Mouse (Mus musculus) retina, postnatal 7 days (tissue): ENCODE data around the gene Rem2.

Source experiments
- DNase-seq: peaks from one replicate; pipeline ENCODE4 v3.0.0-alpha.2; 2012; ENCODE audit warnings: low read depth, low spot score

Rem2 gene

DNA sequence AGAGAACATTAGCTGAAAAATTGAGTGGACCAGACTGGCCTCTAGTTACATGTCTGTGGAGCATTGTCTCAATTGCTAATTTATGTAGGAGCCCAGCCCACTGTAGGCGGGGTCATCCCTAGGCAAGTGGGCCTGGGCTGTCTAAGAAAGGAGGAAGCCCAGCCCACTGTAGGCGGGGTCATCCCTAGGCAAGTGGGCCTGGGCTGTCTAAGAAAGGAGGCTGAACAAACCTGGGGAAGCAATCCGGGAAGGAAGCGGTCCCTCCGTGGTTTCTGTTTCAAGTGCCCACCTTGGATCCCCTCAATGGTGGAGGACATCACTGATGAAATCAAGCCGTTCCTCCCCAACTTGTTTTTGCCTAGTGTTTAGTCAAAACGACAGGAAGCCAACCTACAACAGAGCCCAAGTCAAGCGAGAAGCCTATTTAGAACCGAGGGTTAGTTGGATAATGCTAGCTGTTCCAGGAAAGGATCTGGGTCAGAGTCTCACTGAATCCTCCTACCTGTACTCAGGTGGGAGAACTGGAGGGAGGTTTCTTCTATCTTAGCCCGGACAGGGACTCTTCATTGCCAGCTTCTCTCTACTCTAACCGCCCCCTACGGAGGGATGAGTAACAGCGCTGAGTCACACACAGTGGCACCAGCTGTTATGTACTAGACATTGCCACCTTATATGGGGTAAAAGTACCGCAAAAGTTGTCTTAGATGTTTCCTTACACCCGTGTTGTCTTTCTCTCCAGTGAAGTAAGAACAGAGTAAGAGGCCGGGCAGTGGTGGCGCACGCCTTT lies 16.6 kb downstream of the Rem2 start:
- no peak for DNase-seq

DNA sequence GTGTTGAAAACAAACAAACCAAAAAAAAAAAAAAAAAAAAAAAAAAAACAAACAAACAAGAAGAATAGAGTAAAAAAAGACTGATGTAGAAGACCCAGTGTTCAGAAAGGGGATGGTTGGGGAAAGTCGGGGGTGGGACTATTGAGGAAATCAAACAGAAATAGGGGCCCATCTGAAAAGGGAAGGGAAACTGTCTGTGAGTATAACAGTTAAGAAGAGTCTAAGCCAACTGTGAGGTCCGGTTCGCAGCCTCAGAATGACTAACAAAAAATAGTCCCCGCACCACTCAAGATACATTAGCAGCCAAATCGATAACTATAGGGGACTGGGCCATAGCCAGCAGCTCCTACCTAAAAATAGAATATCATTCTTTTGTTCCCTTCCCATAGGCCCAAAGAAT lies 17.3 kb downstream of the Rem2 start:
- DNase-seq, result no peak

DNA sequence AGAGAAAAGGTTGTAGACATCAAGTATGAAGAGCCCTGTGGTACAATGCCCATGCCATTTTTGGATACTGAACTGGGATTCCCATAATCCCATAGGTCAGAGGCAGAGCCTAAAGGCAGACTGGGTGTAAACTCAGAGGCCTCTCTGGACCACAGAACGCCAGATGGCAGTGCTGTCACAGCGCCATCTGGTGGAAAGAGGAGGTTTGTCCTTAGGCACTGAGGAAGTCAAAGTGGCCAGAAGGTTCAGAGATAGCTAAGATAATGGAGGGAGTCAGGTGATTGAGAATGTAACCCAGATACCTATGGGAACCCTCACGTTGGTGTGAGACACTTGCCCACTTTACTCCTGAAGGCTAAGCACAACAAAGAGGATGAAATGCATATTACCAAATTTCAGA lies 18.3 kb downstream of the Rem2 start:
- DNase-seq, result peak; percentile 56

DNA sequence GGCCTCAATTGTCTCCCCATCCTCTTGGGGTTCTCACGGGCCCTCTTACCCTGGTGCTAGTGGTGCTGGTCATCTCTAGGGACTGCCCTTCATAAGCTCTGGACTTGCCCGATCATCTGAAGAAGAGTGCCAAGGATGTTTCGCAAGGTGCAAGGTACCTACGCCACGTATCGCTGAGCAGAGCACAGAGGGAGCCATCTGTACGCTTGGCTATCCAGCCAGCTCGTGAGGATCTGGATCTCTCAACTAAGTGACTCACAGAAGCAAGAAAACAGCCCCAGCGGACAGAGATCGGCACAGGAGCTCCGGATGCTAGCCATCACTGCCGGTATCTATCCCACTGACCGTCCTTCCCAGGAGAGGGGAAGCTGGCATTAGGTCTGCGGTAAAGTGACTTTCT lies 20.8 kb downstream of the Rem2 start:
- no peak for DNase-seq

DNA sequence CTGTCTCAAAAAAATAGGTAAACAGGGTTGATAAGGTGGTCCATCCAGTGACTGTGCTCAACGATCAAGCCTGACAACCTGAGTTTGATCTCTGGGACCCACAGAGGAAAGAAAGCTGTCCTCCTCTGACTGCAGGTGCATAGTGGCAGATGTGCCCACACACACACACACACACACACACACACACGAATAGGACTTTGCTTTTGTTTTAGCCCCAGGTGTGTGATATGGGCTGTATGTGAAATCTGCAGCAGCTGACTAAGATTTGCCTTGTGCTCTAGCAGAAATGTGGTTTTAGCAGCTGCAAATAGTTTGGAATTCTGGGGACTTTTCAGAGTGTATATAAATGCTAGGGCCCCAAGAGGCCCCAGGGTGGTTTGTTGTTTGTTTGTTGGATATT lies 23.4 kb downstream of the Rem2 start:
- DNase-seq, result no peak

DNA sequence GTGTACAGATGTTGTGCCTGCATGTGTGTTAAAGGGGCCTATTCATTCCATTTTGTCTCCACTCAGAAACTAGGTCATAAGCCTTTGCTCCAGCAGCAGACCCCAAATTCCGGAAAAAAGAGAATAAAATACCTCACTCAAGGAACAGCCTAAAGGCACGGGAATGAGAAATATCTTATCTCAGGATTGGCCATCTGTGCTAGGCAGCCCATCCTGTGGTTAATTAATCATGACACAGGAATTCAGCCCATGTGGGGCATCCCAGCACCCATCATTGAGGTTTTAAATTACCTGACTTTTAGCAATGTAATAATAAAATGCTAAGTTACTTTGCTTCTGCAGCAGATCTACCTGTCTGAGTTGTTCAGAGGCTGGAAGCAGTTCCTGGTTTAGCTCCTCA lies 25.5 kb downstream of the Rem2 start:
- DNase-seq, result no peak

DNA sequence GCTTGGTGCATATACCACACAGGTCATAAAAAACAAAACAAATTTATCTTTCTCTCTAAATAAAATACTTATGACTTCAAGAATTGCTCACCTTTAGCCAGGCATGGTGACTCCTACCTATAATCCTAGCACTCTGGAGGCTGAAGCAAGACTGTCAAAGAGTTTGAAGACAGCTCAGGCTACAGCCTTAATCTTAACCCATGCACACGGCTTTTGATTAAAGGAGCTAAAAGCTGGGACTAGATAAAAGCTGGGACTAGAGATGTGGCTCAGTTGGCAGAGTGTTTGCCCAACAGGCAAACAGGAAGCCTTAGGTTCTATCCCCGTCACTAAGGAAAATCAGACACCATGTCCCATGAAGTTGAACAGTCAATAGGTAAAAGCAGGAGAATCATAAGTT lies 27.2 kb downstream of the Rem2 start:
- DNase-seq, result no peak

DNA sequence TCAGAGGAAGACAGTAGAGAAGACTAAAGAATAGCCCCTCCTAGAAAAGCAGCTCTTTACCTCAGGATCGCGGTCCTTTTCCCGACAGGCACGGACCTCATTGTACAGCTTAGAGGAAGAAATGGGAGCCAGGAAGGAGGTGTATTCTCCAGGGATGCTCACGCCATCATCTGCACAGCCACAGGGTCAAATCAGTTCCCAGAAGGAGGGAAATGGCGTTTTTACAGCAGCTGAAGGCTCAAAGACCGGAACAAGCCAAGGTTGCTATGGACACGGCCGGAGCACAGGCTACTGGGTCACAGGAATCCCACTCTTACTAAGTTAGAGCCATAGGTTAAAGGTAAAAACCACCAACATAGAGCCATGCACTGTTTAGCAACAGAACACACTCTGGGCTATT lies 33.9 kb downstream of the Rem2 start:
- DNase-seq, result no peak

DNA sequence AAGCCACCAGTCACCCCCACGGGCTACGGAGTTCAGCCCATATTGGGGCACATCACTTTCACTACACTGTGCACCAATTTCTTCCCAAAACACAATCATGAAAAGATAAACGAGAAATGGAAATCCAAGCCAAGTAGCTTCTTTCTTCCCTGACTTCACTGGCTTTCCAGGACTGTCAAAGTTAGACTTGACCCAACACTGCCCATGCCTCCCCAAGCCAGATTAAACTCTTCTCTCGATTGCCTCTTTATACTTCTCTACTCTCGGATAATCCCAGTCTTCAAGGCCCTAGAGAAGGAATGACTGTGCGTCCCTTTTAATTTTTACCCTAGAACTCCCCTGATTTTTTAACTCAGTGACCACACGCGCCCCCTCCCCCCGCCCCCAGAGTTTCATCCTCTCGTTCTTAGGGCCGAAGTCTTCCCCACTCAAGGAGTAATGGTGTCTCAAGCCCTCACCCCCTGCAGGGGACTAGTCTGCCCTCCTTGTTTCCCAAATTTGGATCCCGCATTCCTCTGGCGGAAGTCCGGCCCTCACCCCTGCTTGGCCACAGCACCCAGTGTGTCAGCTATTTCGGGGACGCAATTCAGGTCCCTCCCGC lies 40.9 kb downstream of the Rem2 start:
- no peak for DNase-seq

DNA sequence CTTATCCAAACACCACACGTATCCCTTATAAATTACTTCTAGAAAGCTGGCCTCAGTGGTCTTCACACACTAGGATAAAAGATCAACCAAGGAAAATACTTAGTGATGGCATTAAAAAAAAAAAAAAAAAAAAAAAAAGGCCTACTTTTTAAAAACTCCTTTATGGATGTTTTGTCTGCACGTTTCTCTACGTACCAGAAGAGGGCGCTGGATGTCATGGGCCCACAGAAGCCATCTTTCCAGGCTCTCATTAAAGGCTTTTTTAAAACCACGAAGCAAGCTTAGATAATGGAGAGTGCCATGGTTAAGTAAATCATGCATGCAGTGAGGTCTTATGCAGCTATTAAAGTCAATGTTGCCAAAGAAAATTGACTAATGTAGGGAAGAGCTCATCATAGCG lies 47.7 kb downstream of the Rem2 start:
- no peak for DNase-seq

DNA sequence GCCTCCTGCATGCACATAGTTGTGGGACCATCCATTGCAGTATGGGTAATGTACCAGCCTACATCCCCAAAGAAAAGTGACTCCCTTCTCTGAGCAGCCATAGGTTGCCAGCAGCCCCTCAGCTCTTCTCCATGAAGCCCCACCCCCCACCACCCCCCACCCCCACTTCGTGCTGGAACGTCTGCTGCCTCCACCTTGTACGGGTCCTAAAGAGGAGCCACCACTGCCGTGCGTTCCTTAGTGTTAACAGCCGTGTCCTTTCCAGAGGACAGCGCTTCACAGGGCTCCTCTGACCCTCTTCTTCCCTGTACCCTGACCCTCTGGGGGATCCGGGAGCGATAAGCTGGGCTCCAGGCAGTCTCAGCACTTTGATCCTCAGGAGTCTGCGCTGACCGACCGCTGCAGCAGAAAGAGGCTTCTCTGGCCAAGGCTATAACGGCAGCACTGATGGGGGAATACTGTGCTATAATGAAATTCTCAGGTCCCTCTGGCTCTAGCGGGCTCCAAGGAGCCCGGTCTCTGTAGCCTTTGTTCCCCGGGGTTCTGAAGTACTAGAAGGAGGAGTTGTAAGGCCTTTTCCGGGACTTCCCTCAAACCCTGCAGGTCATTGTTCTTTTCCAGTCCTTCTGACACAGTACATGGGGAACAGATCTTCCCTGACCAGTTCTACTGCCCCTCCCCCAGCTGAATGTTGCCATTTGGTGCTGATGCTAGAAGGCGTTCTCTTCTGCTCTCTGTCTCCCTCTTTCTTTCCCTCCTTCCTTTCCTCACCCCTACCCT lies 51.5 kb downstream of the Rem2 start:
- no peak for DNase-seq

DNA sequence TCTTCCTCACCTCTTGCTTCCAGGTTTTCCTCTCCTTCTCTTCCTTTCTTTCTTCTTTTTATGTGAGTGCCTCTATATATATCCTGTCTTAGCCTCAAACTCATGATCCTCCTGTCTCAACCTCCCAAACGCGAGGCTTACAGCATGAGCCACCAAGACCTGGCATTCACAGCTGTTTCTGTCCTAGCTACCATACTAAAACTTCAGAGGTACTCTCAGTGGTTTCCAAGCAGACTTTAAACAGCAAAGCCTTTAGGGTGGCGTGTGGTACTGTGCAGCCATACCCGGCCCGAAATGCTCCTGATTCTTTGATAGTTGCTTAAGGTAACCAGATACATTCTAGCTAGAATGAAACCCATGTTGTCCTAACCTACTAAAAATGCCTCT lies 52.1 kb downstream of the Rem2 start:
- DNase-seq, result no peak

DNA sequence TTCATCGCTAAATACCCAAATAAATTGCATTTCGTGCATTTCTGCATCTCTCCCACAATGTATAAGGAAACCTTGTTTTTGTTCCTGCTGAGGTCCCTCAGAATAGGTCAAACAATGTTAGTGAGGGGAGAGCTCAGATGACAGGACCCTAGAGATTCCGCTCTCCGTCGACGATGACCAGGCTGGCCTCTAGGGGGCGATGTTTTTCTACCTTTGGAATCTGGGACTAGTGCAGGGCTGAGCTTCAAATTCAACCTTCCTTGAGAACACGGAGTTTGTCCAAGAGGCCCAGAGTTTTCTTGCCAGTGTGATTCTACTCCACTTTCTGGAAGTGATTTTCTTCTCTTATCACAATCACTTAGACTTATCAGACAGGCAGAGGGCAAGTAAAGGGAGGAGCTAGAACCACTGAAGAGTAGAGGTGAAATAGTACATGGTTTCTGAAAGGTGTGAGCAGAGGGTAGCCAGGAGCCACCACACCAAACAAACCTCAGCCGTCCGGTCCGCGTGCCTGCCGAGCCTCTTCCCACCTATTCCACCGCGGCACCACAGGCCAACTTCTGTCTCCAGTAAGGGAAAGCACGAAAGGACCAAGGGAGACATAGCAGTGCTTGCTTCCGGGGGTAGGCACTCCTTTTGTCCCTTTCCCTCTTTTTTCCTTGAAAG lies 52.7 kb downstream of the Rem2 start:
- DNase-seq, result peak; percentile 75
